Mouse (Mus musculus): ENCODE measurements around the gene Olfr829. TPM values are rescaled to one million over a fixed set of nuclear protein-coding genes. Genes with fewer than 3 reads are reported as not detected.
"Not testable (repeated sequence)": the region's sequence is repeated elsewhere in the genome, so short reads cannot be mapped to it uniquely, and the experiment has no call there.

Olfr829 gene
- not detected for total RNA-seq (2021)
- long read RNA-seq, experiment 1, result 0 reads
- long read RNA-seq, experiment 2, result 0 reads

DNA sequence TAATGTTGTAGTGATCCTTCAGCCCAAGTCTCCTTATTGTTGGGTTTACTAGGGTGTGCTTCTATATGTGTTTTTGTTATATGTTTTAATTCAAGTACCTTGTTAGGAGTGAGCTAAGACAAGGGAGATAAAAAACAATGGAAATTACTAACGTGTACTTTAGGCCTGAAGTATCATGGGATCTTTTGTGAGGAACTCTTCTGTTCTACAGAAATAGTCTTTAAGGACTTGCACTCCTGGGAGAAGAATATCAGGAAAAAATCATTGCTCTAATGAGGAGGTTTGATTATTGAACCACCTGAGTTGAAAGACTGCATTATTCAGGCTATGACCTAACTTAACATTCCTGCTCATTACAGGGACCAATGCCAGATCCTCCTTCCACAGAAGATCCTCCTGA, at the start of gene Olfr829:
TSS of gene Olfr829 (plus strand) at position 301 of the 400 bp plus-strand sequence.
- no peak for DNase-seq (ENCODE audit: low spot score in 2 of 2)

DNA sequence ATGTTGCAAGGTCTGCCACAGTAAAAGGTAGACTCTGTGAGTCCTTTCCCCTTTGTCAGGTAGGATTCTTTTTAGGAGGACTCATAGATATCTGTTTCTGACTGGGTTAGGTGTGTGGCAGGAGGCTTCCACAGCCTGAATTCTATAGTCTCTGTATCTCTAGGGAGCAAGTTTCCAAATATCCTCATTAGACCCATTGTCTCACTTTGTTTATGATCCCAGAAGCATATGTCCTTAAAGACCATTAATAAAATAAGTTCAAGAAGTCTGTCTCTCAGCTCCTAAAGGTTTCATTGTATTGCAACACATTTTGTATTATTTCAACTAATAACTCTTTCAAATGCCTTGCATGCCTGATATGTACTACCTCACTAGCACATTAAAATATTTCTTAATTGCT, 35.3 kb upstream of the Olfr829 start, which contains the start of gene Olfr828:
TSS of gene Olfr828 (minus strand) at position 101 of the 400 bp plus-strand sequence.
- DNase-seq (ENCODE audit: low spot score in 2 of 2), result no peak

DNA sequence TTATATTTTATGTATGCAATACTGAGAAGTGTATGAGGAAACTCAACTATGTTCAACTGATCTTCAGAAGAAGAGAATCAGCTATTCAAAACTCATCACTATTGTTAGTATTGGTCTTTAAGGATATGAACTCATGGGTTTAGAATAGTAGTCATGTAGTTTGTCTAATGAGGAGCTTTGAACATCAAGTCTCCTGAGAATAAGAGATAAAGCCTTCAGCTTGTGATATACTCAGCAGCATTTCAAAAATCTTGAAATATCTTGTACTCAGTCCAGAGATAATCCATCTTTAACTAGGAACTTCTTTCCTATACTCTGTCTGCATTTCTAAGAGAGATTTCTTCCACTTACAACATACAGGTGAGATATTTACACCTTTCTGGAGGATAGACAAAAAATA, 19.7 kb downstream of the Olfr829 start, which contains the start of gene Olfr830:
TSS of gene Olfr830 (plus strand) at position 301 of the 400 bp plus-strand sequence.
- DNase-seq (ENCODE audit: low spot score in 2 of 2), result no peak

DNA sequence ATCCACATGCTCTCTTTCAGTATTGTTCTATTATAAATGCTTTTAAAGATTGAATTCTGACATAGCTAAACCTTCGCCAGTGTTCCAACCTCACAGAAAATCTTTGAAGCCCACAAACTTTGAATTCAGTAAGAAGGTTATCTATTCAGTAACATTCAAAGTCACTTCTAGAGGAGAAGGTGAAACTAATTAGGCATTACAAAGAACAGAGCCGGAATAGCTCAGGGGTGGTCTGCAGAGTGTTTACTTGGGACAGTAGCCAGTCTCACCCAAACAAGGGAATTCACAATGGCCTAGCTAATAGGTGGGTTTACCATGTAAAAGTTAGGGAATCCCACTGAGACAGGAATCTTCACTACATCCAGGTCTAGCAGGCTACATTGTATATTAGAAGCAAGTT, 53.0 kb downstream of the Olfr829 start:
- not testable (repeated sequence) for DNase-seq (ENCODE audit: low spot score in 2 of 2)

Other genes starting within 250 kb of the Olfr829 start
- not detected for gene Muc16, start 180.4 kb upstream of the Olfr829 start, total RNA-seq (2021)
- not detected for gene Olfr24, start 90.9 kb upstream of the Olfr829 start, total RNA-seq (2021)
- gene Olfr828, start 35.4 kb upstream of the Olfr829 start, total RNA-seq (2021), result not detected
- gene Olfr830, start 19.8 kb downstream of the Olfr829 start, total RNA-seq (2021), result not detected
- not detected for gene Olfr832, start 82.2 kb downstream of the Olfr829 start, total RNA-seq (2021)
- not detected for gene Olfr834, start 133.1 kb downstream of the Olfr829 start, total RNA-seq (2021)
- gene Olfr835, start 177.8 kb downstream of the Olfr829 start, total RNA-seq (2021), result not detected

All from left cerebral cortex, adult 18-20 months (tissue).